Mouse (Mus musculus) stomach, embryonic 15.5 days (tissue): ENCODE data around the gene Myh14. TPM values are rescaled to one million over a fixed set of nuclear protein-coding genes. Genes with fewer than 3 reads are reported as not detected.

Experiments used
- ATAC-seq: fragments of 200-750 bp; cut with Nextera tagmentation; 2 replicates; pipeline ENCODE4 v1.8.0; 2017; ENCODE audit warnings: low read depth, moderate number of reproducible peaks, moderate TSS enrichment; ENCODE audit not compliant: insufficient read depth, low FRiP score
- H3K27ac ChIP-seq: fragments of 300-500 bp; sonication (generic); 2 replicates; pipeline ENCODE4 v1.5.1; 2015; ENCODE audit warnings: mild to moderate bottlenecking, inconsistent platforms
- H3K27me3 ChIP-seq: fragments of 300-500 bp; sonication (generic); replicated peaks from 2 replicates; pipeline ENCODE4 v1.6.1; 2015; ENCODE audit warnings: inconsistent platforms
- H3K36me3 ChIP-seq: fragments of 300-500 bp; sonication (generic); 2 replicates; pipeline ENCODE4 v1.6.1; 2015; ENCODE audit warnings: inconsistent platforms
- H3K4me1 ChIP-seq: fragments of 300-500 bp; sonication (generic); 2 replicates; pipeline ENCODE4 v1.6.1; 2015; ENCODE audit warnings: inconsistent platforms
- H3K4me2 ChIP-seq: fragments of 300-500 bp; sonication (generic); 2 replicates; pipeline ENCODE4 v1.6.1; 2015; ENCODE audit warnings: mild to moderate bottlenecking, inconsistent platforms
- H3K4me3 ChIP-seq: fragments of 300-500 bp; sonication (generic); replicated peaks from 2 replicates; pipeline ENCODE4 v1.5.1; 2015; ENCODE audit warnings: inconsistent platforms
- H3K9ac ChIP-seq: fragments of 300-500 bp; sonication (generic); 2 replicates; pipeline ENCODE4 v1.6.1; 2015; ENCODE audit warnings: inconsistent platforms
- H3K9me3 ChIP-seq: fragments of 300-500 bp; sonication (generic); 2 replicates; pipeline ENCODE4 v1.6.1; 2016; ENCODE audit warnings: inconsistent platforms
- whole genome bisulfite sequencing: fragments of 180-500 bp; shearing (Covaris S2); methylation state at CpG from one replicate; pipeline ENCODE4 v1.1.7; 2015; 5-methylcytosine and 5-hydroxymethylcytosine counted together
- polyA plus RNA-seq: library from polyadenylated mRNA; unstranded; fragments of >200 nt; fragmentation: Nextera tagmentation; extraction: Ambion mirVana; gene quantifications from 2 replicates; pipeline ENCODE4 v1.2.1, GENCODE M21; 2015

Myh14 gene
- polyA plus RNA-seq, 1 experiment from 2014 or later, result 29.0 TPM

DNA sequence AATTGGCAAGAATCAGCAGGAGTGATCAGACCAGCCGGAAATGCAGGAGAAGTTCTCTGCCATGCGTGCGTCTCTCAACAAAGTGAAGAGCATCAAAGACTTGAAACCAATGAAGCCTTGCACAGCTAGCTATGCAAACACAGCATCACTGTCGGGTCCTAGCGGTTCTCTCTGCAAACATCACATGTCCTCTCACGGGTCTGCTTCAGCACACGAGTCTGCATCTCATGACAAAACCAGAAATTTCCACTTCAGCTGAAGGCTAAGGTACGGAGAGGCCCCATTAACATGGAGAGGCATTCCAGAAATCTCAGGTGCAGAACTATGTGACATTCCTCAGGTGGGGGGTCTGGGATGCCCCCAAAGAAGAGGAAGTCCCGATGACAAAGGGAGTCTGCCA lies 101.8 kb downstream of the Myh14 start:
- 58% methylated on average over 9 of the region's 9 CpGs for WGBS
- no peak for ATAC-seq

DNA sequence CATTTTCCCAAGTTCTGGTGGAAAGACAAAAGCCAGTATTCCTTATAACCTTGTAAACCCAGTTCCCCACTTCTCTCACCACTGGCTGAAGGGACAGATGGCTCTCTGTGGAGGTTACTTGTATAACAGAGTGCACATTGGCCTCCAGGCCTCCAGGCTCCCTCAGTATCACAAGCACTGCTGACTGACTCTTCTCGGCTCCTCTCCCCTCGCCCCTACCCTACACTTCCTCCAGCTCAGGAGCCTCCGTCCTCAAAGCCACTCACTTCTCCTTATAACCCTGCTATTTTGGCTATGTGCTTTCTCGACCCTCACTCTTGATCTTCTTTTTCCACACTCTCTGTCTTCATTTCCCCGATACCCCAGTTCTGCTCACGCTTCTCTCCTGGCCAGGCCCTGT lies 105.2 kb downstream of the Myh14 start:
- no peaks in the 10 kb centered on the region for H3K27me3 ChIP-seq
- WGBS, result 72% methylated on average over 6 of the region's 6 CpGs
- ATAC-seq, result no peak
- H3K27ac ChIP-seq, result no peak overlapping the region
- H3K36me3 ChIP-seq, result no peaks in the 10 kb centered on the region
- H3K4me2 ChIP-seq, result no peak overlapping the region
- H3K4me1 ChIP-seq, result no peaks in the 10 kb centered on the region
- no peak overlapping the region for H3K9ac ChIP-seq
- no peak overlapping the region for H3K4me3 ChIP-seq
- no peaks in the 10 kb centered on the region for H3K9me3 ChIP-seq

More for the DNA sequence above, 101.8 kb downstream of the Myh14 start:
- Histone ChIP-seq H3K4me2 (no peak overlapping the region), H3K36me3 (no peaks in the 10 kb centered on the region), H3K27ac (no peak overlapping the region), H3K9ac (no peak overlapping the region), H3K27me3 (no peaks in the 10 kb centered on the region), H3K4me1 (no peaks in the 10 kb centered on the region), H3K9me3 (no peaks in the 10 kb centered on the region), H3K4me3 (no peak overlapping the region)

DNA sequence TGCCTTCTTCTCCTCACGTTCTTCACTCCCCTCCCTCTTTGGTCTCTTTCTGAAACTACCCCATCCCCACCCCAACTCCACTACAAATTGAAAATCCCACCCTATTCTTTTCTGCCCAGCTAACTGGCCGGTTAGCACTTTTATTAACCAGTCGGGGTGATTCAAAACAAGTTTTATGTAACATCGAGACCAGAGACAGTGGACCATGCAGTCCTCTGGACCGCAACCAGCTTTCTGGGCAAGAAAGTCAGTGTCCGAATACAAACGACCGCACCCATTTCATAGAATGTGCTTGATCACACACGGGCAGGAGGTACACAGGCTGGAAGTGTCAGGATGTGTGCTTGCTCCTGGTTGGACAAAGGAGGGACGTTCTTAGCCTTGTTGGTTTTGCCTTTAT lies 106.2 kb downstream of the Myh14 start:
- H3K36me3 ChIP-seq, result no peaks in the 10 kb centered on the region
- H3K27me3 ChIP-seq, result no peaks in the 10 kb centered on the region
- no peaks in the 10 kb centered on the region for H3K9me3 ChIP-seq
- H3K27ac ChIP-seq, result no peak overlapping the region
- H3K4me1 ChIP-seq, result no peaks in the 10 kb centered on the region
- H3K9ac ChIP-seq, result no peak overlapping the region
- WGBS, result 81% methylated on average over 10 of the region's 10 CpGs
- H3K4me2 ChIP-seq, result no peak overlapping the region
- H3K4me3 ChIP-seq, result no peak overlapping the region
- no peak for ATAC-seq

GRCm38 (mm10) chr7:44563284-44563683 lies 107.4 kb downstream of the Myh14 start:
- WGBS, result 43% methylated on average over 8 of the region's 8 CpGs
- Histone ChIP-seq H3K9me3 (no peaks in the 10 kb centered on the region), H3K27me3 (no peaks in the 10 kb centered on the region), H3K9ac (no peak overlapping the region), H3K4me3 (no peak overlapping the region), H3K4me2 (no peak overlapping the region), H3K4me1 (no peaks in the 10 kb centered on the region), H3K27ac (no peak overlapping the region), H3K36me3 (no peaks in the 10 kb centered on the region)
- no peak for ATAC-seq

- Histone ChIP-seq H3K27me3 (no peaks in the 10 kb centered on the region), H3K9ac (no peak overlapping the region), H3K4me3 (no peak overlapping the region), H3K27ac (no peak overlapping the region), H3K4me2 (no peak overlapping the region), H3K9me3 (no peaks in the 10 kb centered on the region), H3K36me3 (no peaks in the 10 kb centered on the region), H3K4me1 (no peaks in the 10 kb centered on the region)
- 52% methylated on average over 18 of the region's 18 CpGs for WGBS
- no peak for ATAC-seq
Measured at GRCm38 (mm10) chr7:44560435-44561400, 109.9 kb downstream of the Myh14 start.

- H3K4me1 ChIP-seq, result peaks cover 5% of the 10 kb centered on the region; the same call in 1 of the 2 replicates
- WGBS, result 64% methylated on average over 2 of the region's 2 CpGs
- ATAC-seq, result no peak
- no peak overlapping the region for H3K4me3 ChIP-seq
- H3K36me3 ChIP-seq, result no peaks in the 10 kb centered on the region
- H3K27ac ChIP-seq, result no peak overlapping the region
- H3K4me2 ChIP-seq, result no peak overlapping the region
- H3K27me3 ChIP-seq, result no peaks in the 10 kb centered on the region
- H3K9me3 ChIP-seq, result no peaks in the 10 kb centered on the region
- H3K9ac ChIP-seq, result no peak overlapping the region
Measured at GRCm38 (mm10) chr7:44557629-44558028, 113.0 kb downstream of the Myh14 start.

Other genes with a start within 250 kb of the Myh14 start
- 0.70 and 0.81 TPM in 2 replicates for gene Lrrc4b, start 241.8 kb downstream of the Myh14 start, polyA plus RNA-seq
- gene Aspdh, start 205.5 kb downstream of the Myh14 start, polyA plus RNA-seq, result 0.94 and 1.7 TPM in 2 replicates
- 91.3 and 105 TPM in 2 replicates for gene Josd2, start 202.9 kb downstream of the Myh14 start, polyA plus RNA-seq
- gene Emc10, start 174.3 kb downstream of the Myh14 start, polyA plus RNA-seq, result 98.8 and 106 TPM in 2 replicates
- gene Fam71e1, start 174.3 kb downstream of the Myh14 start, polyA plus RNA-seq, result 9.1 and 12.3 TPM in 2 replicates
- gene Mybpc2, start 146.2 kb downstream of the Myh14 start, polyA plus RNA-seq, result 0.27 and 0.32 TPM in 2 replicates
- gene Spib, start 138.8 kb downstream of the Myh14 start, polyA plus RNA-seq, result 0.40 and 0.42 TPM in 2 replicates
- gene Pold1, start 122.0 kb downstream of the Myh14 start, polyA plus RNA-seq, result 69.8 and 75.6 TPM in 2 replicates
- gene Nr1h2, start 116.9 kb downstream of the Myh14 start, polyA plus RNA-seq, result 62.9 and 65.0 TPM in 2 replicates
- gene Napsa, start 98.5 kb downstream of the Myh14 start, polyA plus RNA-seq, result 4.9 and 5.0 TPM in 2 replicates
- gene Kcnc3, start 80.2 kb downstream of the Myh14 start, polyA plus RNA-seq, result 0.30 and 0.39 TPM in 2 replicates
- gene Izumo2, start 37.9 kb upstream of the Myh14 start, polyA plus RNA-seq, result not detected in 2 replicates
- gene Vrk3, start 77.6 kb upstream of the Myh14 start, polyA plus RNA-seq, result 32.5 and 33.2 TPM in 2 replicates
- gene Zfp473, start 80.2 kb upstream of the Myh14 start, polyA plus RNA-seq, result 2.1 and 2.3 TPM in 2 replicates
- gene Nup62, start 145.2 kb upstream of the Myh14 start, polyA plus RNA-seq, result 79.3 and 79.8 TPM in 2 replicates
- 1.3 and 1.4 TPM in 2 replicates for gene Il4i1, start 145.5 kb upstream of the Myh14 start, polyA plus RNA-seq
- 5.3 and 6.4 TPM in 2 replicates for gene Atf5, start 145.8 kb upstream of the Myh14 start, polyA plus RNA-seq
- 110 and 112 TPM in 2 replicates for gene Akt1s1, start 178.1 kb upstream of the Myh14 start, polyA plus RNA-seq
- gene Tbc1d17, start 178.2 kb upstream of the Myh14 start, polyA plus RNA-seq, result 64.5 and 72.0 TPM in 2 replicates
- 25.5 and 32.7 TPM in 2 replicates for gene Pnkp, start 186.3 kb upstream of the Myh14 start, polyA plus RNA-seq
- 291 and 320 TPM in 2 replicates for gene Ptov1, start 198.9 kb upstream of the Myh14 start, polyA plus RNA-seq
- 88.7 and 91.0 TPM in 2 replicates for gene Med25, start 221.9 kb upstream of the Myh14 start, polyA plus RNA-seq
- gene Fuz, start 225.2 kb upstream of the Myh14 start, polyA plus RNA-seq, result 22.2 and 24.2 TPM in 2 replicates